Mouse (Mus musculus) layer of hippocampus, postnatal 10 days (tissue): ENCODE results near the gene Olfr374. TPM values are rescaled to one million over a fixed set of nuclear protein-coding genes. Genes with fewer than 3 reads are reported as not detected.

ENCODE experiments used
- total RNA-seq, 2 experiments: library from RNA; stranded (reverse); gene quantifications; 2 replicates each; pipeline ENCODE4 v1.2.3; 2021

Olfr374 gene
- total RNA-seq, 2 experiments from 2014 or later = not detected

Other genes with a start within 250 kb of the Olfr374 start
- 10 to 100 TPM; 10.4 to 12.3 TPM for gene Zfp709, start 225.0 kb upstream of the Olfr374 start, total RNA-seq
- gene Zfp882, start 198.4 kb upstream of the Olfr374 start, total RNA-seq = 10 to 100 TPM; 13.0 to 15.2 TPM
- 10 to 100 TPM; 27.9 to 28.2 TPM for gene Zfp617, start 198.4 kb upstream of the Olfr374 start, total RNA-seq
- 10 to 100 TPM; 16.1 to 17.7 TPM for gene Zfp961, start 156.0 kb upstream of the Olfr374 start, total RNA-seq
- gene Cyp4f18, start 97.4 kb upstream of the Olfr374 start, total RNA-seq = not detected
- not detected for gene Olfr372, start 65.8 kb upstream of the Olfr374 start, total RNA-seq
- not detected for gene Olfr373, start 23.9 kb upstream of the Olfr374 start, total RNA-seq
- 10 to 100 TPM; 52.7 to 57.9 TPM for gene Tpm4, start 27.9 kb downstream of the Olfr374 start, total RNA-seq
- gene Rab8a, start 54.2 kb downstream of the Olfr374 start, total RNA-seq = 10 to 100 TPM; 38.0 to 50.9 TPM
- under 1 TPM in 1 of 2 experiments, not detected in 1; 0.27 TPM for gene Hsh2d, start 82.6 kb downstream of the Olfr374 start, total RNA-seq
- gene Cib3, start 105.8 kb downstream of the Olfr374 start, total RNA-seq = not detected
- not detected for gene Gm11034, start 106.6 kb downstream of the Olfr374 start, total RNA-seq
- 10 to 100 TPM; 62.5 to 65.8 TPM for gene Fam32a, start 112.7 kb downstream of the Olfr374 start, total RNA-seq
- gene Ap1m1, start 133.0 kb downstream of the Olfr374 start, total RNA-seq = 100 to 1,000 TPM; 108 to 109 TPM
- gene Gm10282, start 198.2 kb downstream of the Olfr374 start, total RNA-seq = 10 to 100 TPM; 10.9 to 15.9 TPM
- 10 to 100 TPM; 19.5 to 21.4 TPM for gene Klf2, start 212.0 kb downstream of the Olfr374 start, total RNA-seq